Mouse (Mus musculus) heart, adult 18-20 months (tissue): ENCODE data around the gene Ets2. TPM values are rescaled to one million over a fixed set of nuclear protein-coding genes. Genes with fewer than 3 reads are reported as not detected.
"Not testable (repeated sequence)": the region's sequence is repeated elsewhere in the genome, so short reads cannot be mapped to it uniquely, and the experiment has no call there.

Experiments
- DNase-seq, 2 experiments: peaks; one replicate each; pipeline ENCODE4 v3.0.0; 2021 to 2022; ENCODE audit warnings: mixed read lengths in 1 of 2
- total RNA-seq, 2 experiments: library from RNA; stranded (reverse); gene quantifications; 2 replicates each; pipeline ENCODE4 v1.2.3; 2021

Ets2 gene
- total RNA-seq, 2 experiments from 2014 or later: 44.7 to 51.2 TPM

- DNase-seq: no peak
Measured at GRCm38 (mm10) chr16:95699721-95700120, 2.2 kb upstream of the Ets2 start.

GRCm38 (mm10) chr16:95700224-95700623, 1.7 kb upstream of the Ets2 start:
- no peak for DNase-seq

GRCm38 (mm10) chr16:95702562-95703545, 979 bp downstream of the Ets2 start:
- peak; percentile 44 to 69 for DNase-seq

DNA sequence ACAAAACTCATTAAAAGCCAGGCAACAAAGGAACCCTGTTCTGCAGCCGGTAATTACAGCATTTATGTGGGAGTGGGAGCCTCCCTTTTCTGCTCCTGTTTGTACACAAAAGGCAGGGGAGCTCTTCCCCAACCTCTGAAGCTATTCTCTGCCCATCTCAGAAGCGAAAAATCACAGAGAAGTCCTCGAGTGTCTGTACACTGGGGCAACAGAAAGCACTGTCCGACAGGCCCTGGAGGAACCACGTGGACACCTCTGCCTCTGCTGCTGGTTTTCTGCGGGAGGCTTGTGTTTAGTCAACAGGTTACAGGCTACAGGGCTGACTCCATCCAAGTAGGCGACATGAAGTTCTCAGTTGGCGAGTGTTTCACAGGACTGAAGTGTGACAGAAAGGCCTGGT, 2.1 kb downstream of the Ets2 start:
- DNase-seq: peak; percentile 46 to 56

DNA sequence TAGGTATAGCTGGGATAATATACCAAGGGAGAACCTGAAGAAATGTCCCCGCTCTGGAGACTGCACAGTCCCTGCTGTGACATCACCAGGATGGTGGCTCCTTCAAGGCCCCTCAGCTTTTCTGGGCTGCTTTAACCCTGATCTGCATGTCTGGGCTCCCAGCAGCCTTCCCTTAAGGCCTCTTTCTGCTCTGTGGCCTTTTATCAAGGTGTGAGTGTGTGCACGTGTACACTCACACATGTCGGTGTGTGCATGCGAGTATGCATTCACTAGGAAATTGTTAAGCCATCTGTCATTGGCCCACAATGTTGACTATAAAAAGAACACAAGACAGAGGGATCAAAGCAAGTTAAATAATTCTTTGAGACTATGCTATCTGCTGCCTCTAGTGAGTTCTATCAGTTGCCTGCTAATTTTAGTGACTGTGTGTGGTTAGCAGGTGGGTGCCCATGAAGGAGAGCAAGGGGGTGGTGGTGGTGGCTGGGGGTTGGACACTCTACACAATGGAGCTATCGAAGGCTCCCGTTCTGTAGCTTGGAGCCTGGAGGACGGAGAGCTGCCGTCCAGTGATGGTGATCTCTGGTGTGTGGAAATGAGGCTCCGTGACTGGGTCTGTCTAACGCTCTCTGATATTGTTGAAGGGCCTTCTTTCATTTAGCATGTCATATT, 2.9 kb downstream of the Ets2 start:
- peak in 1 of 2 experiments; percentile 46 for DNase-seq

DNA sequence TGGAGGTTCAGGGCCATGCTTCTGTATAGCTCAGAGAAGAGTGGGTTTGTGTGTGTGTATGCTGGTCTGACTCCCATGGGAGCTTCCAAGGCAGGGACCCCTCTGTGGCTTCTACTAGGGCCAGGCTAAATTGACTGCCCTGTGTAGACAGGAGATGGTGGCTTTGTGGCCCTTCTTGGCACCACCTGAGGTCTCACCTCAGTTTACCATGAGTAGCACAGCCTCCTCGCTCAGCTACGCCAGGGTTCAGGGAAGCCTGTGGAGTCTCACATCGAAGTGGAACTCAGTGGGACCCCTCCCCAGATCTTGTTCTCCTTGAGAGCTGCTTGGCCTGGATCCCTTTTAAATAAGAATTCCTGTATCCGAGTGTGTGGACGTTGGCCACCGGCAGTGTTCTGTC, 3.9 kb downstream of the Ets2 start:
- DNase-seq: no peak

DNA sequence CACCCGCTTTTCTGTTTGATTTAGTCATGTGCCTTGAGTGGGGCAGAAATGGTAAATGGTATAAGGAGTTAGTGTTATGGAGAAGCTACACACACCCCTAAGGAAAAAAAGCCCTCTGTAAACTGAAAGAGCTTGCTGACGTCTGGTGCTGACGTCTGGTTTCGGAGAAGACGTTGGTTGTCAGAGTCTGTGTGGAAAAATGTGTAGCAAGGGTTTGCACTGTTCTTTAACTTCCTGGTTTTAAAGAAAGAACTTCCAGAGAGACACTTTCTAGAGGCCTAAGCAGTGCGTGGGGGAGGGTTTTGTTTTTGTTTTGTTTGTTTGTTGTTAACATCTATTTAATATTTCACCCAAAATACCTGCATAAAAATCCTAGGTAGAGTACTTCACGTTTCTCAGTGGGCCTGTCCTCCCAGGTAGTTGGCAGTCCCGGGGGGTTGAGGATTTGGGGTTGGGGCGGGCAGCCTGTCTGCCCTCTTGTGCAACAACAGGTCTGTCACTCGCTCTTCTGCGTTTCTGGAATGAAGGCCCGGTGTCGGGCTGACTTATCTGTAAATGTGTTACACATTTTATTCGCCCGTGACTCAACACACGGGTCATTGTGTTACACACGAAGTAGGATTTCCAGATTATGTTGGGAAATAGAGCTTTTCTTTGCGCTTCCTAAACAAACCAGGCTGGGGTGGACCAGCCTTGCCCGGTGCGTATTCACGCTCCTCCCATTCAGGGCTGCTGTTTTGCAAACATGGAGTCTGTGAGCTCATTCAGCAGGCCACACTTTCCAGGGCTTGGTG, 6.5 kb downstream of the Ets2 start:
- DNase-seq: peak; percentile 44 to 52

DNA sequence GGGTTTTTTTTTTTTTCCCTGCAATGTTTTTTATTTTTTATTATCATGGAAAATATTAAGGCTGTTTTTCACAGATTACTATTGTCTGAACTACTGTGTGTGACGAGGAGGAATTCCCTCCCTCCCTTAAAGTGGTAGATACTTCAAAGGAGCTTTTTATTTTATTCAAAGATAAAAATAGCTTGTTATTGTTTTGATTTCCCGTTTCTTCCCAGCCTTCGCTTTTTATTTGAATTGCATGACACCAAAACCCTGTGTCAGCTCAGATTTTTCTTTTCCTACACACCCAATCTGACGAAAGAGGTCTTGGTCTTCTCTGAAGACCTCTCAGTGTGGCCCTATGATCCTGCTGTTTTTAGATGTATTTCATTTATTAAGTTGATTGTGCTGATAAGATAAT, 7.3 kb downstream of the Ets2 start:
- no peak for DNase-seq

- no peak for DNase-seq
Measured at GRCm38 (mm10) chr16:95710129-95710528, 8.3 kb downstream of the Ets2 start.

GRCm38 (mm10) chr16:95712121-95712520, 10.2 kb downstream of the Ets2 start:
- DNase-seq: no peak

DNA sequence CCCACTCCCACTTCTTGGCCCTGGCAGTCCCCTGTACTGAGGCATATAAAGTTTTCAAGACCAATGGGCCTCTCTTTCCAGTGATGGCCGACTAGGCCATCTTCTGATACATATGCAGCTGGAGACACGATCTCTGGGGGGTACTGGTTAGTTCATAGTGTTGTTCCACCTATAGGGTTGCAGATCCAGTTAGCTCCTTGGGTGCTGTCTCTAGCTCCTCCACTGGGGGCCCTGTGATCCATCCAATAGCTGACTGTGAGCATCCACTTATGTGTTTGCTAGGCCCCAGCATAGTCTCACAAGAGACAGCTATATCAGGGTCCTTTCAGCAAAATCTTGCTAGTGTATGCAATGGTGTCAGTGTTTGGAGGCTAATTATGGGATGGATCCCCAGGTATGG, 11.2 kb downstream of the Ets2 start:
- DNase-seq: not testable (repeated sequence)

DNA sequence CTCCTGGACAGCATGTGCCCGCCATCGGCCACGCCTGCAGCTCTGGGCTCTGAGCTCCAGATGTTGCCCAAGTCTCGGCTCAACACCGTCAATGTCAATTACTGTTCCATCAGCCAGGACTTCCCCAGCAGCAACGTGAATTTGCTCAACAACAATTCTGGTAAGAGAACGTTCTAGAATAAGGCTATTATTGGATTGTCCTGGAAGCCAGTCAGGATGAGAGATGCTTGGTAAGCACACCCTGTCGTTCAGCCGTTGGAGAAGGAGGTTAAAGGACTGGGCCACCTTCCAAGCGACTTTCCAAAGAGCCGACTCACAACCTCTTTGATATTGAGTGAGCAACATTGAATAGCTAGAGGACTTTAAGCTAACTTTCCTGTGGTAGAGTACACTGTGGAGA, 13.2 kb downstream of the Ets2 start:
- peak; percentile 66 to 80 for DNase-seq

DNA sequence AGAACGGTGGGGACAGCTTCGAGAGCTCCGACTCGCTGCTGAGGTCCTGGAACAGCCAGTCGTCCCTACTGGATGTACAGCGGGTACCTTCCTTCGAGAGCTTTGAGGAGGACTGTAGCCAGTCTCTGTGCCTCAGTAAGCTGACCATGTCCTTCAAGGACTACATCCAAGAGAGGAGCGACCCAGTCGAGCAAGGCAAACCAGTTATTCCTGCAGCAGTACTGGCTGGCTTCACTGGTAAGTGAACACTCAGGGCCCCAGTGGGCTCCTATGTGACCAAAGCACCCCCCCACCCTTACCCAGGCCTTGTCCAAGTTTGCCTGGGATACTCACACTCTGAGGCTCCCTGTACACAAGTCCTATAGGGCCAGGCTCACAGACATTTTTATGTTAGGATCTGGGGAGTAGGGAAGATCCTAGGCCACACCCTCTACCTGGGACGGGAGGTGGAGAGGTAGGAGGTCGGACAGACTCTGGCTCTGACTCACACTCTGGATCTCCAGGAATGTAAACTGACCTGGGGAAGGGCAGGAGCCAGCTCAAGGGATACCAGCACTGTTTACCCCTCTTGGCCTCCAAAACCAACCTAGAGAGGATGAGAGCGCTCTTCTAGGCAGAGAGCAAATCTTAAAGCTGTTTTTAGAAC, 14.3 kb downstream of the Ets2 start:
- DNase-seq: no peak

DNA sequence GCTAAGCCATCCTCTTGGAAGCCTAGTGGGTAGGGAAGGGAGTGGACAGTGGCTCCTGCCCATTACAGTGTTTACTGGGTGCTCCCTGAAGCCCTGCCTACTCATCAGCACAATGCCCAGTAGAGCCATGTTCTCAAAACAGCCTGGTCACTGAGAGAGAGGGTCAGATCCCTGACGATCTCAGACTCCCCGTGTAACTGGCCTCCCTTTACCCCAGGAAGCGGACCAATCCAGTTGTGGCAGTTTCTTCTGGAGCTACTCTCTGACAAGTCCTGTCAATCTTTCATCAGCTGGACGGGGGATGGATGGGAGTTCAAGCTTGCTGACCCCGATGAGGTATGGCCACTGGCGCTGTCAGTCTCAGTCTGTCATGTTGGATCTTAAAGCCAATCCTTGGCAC, 15.8 kb downstream of the Ets2 start:
- no peak for DNase-seq

DNA sequence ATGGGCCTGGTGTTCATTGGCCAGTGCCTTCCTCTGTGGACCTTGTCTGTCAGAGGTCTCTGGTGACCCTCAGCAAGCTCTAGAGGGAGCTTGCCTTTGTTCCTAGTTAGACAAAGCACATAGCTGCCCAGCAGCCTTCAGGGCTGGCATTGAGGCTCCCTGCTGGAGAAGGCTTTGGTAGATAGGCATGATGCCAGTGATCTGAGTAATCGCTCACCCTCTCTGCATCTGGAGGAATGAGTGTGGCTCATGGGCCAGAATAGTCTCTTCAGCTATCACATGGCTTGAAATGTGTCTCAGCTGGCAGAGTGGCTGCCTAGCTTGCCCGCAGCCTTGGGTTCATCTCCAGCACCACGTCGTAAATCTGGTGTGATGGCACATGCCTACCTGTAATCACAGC, 16.2 kb downstream of the Ets2 start:
- DNase-seq: peak; percentile 48 to 56

- no peak for DNase-seq
Measured at GRCm38 (mm10) chr16:95720532-95720931, 18.7 kb downstream of the Ets2 start.

DNA sequence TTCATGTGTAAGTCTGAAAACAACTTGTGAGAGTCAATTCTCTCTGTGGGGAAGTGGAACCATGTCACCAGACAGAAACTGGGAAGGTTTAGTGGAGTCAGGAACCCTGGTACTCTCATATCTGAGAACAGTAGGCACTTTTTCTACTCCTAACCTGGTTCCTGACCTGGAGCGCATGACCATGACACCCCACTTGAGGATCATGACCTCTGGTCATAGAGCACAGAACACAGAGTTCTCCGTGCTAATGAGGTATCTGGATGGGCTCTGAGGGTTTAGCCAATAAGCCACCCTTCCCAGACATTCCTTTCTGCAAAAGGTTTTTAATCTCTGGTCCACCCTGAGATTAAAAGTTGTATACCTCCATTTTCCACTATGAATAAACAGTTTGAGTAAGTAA, 22.4 kb downstream of the Ets2 start:
- no peak for DNase-seq

DNA sequence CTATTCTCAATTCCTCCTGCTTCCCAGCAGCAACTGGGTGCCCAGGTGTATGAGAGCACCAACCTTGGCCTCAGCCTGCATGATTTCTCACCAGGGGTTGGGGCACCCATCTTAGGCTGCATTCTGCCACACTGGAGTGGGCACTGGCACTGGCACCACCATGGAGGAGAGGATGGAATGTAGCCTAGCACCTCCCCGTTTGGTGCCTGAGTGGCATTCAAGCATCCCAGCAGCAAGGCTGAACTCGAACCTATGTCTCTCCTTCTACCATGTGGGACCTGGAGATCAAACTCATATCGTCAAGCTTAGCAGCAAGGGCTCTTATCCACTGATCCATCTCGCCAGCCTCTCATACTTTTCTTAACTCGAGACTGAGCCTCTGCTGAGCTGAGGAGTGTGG, 22.9 kb downstream of the Ets2 start:
- no peak for DNase-seq

- DNase-seq: no peak
Measured at GRCm38 (mm10) chr16:95726802-95727201, 24.9 kb downstream of the Ets2 start.

- peak; percentile 83 to 90 for DNase-seq
Measured at GRCm38 (mm10) chr16:95728453-95729435, 26.9 kb downstream of the Ets2 start.

GRCm38 (mm10) chr16:95729775-95730174, 27.9 kb downstream of the Ets2 start:
- DNase-seq: no peak
